Mouse (Mus musculus) left cerebral cortex, postnatal 4 days (tissue): ENCODE measurements at regions not wholly inside any gene's neighbourhood (a gene's known extent, or its start where the extent isn't known, plus 50 kb on each side); places are given as distances from the start of the nearest gene placed in this dataset.
A peak's percentile ranks its signal among the peaks of the same experiment; 100 is the strongest.

ENCODE experiments used
- DNase-seq: peaks from one replicate; pipeline ENCODE4 v3.0.0-alpha.2; 2022
- intact Hi-C: fragments of 180-260 bp; cut with DNase I; formaldehyde crosslinking; loops from one replicate; pipeline ENCODE4 v1.15.1; 2025

DNA sequence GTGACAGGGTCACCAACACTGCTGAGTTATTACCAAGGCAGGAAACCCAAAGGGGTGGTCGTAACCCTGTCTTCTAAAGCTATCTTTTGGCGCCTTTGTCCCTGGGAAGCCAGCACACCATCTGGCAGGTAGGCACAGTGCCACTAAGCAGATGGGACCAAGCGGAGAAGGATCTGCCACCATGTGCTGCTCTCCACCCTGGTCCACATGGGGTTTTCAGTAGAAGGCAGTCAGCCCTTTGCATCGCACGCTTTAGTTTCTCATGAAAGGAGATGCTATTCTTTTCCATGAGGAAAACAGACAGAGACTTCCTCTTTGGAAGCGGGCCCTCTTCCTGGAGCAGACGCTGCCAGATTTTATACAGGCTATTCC, 358.3 kb upstream of the Mmadhc start:
- DNase-seq: peak; percentile 95

DNA sequence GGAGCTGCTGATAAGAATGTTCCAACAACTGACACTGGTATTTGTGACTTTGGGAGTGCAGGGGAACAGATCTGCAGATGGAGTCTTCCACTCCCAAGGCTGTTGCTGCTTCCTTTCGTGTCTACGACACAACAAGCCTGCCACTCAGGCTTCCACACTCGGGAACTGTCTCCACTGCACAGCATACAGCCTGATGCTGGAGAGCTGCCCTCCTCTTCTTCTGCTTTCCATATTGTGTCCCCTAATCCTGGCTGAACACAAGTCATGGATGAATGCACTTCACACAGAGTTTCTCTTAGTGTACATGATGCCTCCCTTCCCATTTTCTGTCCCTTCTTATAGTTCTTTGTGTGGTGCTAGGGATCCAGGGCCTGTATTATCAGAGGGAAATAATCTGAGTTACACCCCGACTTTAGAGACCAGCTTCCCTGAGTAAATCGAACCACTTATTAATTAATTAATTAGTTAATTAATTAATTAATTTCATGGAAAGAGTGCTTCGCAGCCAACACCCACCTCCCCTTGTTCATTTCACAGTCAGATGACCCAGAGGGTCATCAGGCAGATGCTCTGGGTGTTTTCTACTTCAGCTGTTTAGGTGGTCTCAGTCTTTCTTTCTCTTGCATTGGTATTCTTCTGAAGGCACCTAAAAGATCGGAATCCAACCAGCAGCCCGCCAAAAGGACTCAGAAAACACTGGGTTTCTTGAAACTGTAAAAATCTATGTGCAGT, 357.8 kb upstream of the Mmadhc start:
- intact Hi-C loops: no loop called here
- peak; percentile 19 for DNase-seq

More for the DNA sequence above, 358.3 kb upstream of the Mmadhc start:
- intact Hi-C loops: no loop called here

DNA sequence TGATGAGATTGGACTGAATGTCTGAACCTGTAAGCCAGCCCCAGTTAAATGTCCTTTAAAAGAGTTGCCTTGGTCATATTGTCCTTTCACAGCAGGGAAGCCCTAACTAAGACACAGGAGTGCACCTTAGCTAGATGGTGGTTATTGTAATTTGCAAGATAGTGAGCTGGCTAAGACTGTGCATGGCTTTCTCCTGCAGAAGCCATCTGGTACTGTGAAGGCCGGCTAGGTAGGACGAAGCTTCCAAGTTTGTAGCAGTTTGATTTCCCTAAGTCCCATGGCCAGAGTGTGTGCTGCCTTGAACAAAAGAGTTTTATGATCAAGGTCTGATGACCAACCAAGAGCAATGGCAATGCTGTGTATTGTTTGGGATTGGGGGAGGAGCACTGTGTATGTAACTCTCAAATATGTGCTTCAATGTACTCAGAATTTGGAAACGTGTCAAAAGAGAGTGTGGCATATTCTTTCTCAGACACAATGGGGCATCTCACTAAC, 356.6 kb upstream of the Mmadhc start:
- no peak for DNase-seq
- intact Hi-C loops: no loop called here

- DNase-seq: no peak
- intact Hi-C loops: no loop called here
Measured at GRCm38 (mm10) chr2:50649656-50650055, 353.1 kb upstream of the Mmadhc start.

DNA sequence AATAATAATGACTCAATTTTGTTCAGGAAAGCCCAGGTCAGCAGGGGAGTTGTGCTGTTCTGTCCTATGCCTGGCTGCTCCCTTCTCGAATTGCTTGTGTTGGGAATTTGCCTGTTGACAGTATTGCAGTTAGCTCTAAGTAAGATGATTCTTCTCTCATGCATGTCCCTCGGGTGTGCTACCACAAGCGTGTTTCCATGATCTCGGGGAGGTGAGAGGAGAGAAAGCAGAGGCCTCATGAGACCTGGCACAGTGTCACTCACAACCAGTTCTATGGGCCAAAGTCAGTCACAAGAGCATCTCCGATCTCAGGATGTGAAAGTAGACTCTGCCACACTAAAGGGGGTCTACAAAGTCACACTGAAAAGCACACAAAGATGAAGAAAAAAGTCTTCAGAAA, 346.6 kb upstream of the Mmadhc start:
- intact Hi-C loops: no loop called here
- no peak for DNase-seq

DNA sequence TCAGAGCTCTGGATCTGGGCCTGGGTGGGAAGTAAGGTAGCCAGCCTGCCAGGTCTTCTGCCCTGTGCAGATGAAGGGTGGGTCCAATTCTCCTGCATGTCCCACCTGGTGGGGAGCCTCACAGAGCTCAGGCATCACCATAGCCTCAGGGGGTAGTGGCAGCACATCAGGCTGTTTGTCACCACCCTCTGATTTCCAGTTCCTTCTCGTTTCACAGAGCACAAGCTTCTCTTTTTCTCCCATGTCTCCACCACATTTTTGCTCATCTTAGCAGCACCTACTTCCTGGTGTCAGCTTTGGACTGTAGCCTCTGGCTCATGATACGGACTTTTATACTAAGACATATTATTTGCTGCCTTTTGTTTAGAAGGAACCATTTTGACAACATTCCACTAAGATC, 345.6 kb upstream of the Mmadhc start:
- intact Hi-C loops: no loop called here
- DNase-seq: no peak

DNA sequence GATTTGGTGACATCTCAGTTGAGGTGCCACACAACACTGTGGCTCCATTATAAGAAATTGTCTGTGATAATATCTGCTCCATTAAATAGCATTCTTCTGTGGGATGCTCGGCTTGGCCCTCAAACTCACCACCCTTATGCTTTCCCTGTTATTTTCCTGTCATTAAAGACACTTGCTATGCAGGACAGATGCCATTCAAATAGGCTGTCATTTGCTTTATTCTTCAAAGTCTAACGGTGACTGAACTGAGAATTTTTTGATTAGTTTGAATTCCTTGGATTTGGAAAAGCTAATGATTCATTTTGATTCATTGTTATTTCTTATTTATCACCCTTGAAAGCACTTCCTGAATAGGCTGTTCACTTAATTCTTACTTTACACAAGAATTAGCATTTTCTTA, 339.3 kb upstream of the Mmadhc start:
- intact Hi-C loops: no loop called here
- no peak for DNase-seq

DNA sequence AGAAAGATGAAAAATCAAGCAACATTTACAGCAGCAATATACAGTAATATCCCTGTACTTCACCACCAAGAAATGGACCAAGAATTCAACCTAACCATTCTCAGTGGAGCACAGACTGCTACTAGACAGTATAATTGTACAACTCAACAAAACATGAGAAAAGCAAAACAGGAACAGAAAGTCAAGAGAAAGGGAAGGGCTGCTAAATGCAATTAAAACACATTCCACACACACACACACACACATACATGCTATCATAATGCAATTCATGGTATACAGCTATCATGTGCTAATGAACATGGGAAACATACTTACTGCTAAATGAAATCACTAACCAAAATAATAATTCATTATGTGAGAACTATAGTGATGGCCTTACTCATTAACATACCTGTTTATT, 335.2 kb upstream of the Mmadhc start:
- no peak for DNase-seq
- intact Hi-C loops: no loop called here

DNA sequence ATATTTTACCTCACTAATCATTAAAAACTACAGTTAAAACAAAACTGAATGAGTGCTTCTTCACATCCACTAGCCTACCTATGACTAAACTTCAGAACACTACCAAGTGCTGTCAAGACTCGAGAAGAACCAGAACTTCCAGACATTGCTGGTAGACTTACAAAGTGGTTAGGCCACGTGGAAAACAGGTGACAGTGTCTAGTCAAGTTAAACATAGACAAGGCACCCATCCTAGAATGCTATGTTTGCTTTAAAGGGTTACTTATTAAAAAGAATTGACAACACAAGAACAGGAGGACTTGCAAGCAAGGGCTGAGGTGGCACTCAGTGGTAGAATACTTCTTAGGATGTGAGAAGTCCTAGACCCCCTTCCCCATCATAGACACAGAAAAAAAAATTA, 330.9 kb upstream of the Mmadhc start:
- intact Hi-C loops: no loop called here
- DNase-seq: no peak

DNA sequence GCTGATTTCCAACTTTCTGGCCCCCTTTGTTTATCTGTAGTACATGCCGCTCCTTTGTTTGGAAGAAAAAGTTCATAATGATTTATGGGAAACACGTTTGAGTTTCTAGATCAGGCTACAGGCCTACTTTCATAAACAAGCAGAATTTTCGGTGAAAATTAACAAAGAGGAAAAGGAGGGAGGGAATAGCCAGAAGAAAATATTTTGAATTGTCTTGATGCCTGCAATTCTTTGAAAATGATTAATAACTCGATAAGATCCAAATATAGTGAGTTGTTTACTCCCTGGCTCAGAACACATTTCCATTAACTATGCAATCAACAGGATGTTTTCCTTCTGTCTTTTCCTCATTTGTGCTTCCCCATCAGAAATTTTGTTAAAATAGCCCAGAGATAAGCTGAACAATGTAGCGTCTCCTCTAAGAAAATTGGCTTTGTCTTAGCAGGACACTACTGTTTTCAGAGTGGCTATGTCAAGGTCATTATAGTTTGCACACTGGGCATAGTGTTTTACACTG, 328.7 kb upstream of the Mmadhc start:
- DNase-seq: no peak
- intact Hi-C loops: no loop called here

GRCm38 (mm10) chr2:50609086-50609485, 312.5 kb upstream of the Mmadhc start:
- intact Hi-C loops: no loop called here
- peak; percentile 21 for DNase-seq

- intact Hi-C loops: no loop called here
- DNase-seq: peak; percentile 21
Measured at GRCm38 (mm10) chr2:50589195-50589594, 292.6 kb upstream of the Mmadhc start.

- intact Hi-C loops: no loop called here
- DNase-seq: no peak
Measured at GRCm38 (mm10) chr2:50588652-50589051, 292.1 kb upstream of the Mmadhc start.

DNA sequence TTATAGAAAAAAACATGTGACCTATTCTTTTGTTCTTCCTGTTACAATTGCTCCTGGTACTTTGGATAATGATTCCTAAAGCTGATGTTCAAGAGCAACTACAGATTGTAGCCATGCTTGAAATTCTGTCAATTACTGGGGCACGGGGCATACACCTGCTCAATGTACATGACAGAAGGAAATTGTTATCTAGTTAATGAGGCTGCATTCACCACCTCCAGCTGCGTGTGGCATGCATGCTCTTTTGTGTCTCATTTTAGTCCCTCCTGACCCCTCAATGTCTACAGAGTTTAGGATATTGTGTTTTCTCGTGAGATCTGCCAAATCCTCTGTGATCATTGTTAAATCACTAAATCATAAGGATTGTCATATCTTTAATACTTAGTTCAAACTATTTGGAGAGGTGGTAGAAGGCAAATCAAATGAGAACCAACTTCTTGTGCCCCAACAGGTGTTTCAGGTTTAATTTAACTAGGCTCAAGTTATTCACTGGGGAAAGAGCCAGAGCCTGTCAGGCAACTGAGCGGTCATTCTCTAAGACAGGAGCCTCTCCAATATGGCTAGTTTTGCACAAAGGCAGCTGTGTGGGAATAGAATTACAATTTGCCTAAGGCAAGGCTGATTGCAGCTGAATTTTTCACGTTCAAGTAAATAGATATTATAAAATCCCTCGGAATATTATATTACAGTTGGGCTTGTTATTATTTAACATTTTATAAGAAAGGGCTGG, 289.9 kb upstream of the Mmadhc start:
- no peak for DNase-seq
- intact Hi-C loops: no loop called here

DNA sequence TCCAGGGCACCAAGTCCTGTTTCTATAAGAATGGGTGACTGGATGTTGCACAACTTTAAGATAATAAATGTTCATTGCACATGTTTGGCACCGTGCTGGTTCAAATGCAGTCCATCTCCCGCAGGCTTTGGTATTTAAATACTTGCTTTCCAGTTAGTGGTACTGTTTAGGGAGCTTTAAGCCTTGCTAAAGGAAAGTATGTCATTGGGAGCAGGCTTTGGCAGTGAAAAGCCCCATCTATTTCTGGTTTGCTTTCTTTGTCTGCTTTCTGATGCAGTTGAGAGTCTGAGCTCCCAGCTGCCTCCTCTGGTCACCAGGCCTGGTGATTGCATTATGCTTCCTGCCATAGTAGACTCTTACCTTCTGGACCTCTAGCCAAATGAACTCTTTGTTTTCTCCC, 283.0 kb upstream of the Mmadhc start:
- intact Hi-C loops: no loop called here
- DNase-seq: no peak

- no peak for DNase-seq
- intact Hi-C loops: no loop called here
Measured at GRCm38 (mm10) chr2:50578278-50579043, 281.9 kb upstream of the Mmadhc start.

- intact Hi-C loops: no loop called here
- DNase-seq: no peak
Measured at GRCm38 (mm10) chr2:50577736-50578135, 281.1 kb upstream of the Mmadhc start.

DNA sequence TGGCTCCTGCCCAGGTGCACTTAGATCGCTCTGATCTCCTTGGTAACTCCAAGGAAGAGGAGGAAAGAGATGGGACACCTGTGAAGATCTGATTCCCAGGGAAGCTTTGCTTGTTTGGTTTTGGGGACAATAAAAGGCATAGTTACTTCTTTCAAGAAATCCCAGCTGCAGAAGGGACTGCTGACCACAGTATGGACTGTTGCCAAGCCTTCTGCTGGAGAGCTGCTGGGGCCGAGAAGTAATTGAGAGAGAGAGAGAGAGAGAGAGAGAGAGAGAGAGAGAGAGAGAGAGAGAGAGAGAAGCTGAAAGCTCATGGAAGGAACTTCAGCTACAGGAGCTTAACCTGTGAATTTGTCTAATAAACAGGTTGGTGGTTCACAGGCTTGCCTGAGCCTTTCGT, 276.9 kb upstream of the Mmadhc start:
- intact Hi-C loops: no loop called here
- DNase-seq: no peak

DNA sequence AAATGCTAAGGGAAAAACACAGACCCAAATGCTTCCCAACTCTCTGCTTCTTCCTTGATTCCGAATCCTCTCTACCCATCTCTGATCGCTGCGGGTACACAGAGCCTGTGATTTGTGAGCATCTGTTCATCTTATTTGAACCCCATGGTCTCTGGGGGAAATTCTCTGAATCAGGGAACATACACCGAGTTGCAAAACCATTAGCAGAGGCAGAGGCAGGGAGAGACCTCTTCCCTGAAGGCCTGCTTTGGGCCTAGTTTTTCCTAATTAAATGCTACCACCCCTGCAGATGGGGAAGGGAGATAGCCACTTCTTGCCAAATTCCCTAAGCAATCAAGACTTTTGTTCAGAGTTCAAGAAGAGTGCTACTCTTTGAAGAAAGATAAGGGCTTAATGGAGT, 274.4 kb upstream of the Mmadhc start:
- intact Hi-C loops: no loop called here
- DNase-seq: no peak

DNA sequence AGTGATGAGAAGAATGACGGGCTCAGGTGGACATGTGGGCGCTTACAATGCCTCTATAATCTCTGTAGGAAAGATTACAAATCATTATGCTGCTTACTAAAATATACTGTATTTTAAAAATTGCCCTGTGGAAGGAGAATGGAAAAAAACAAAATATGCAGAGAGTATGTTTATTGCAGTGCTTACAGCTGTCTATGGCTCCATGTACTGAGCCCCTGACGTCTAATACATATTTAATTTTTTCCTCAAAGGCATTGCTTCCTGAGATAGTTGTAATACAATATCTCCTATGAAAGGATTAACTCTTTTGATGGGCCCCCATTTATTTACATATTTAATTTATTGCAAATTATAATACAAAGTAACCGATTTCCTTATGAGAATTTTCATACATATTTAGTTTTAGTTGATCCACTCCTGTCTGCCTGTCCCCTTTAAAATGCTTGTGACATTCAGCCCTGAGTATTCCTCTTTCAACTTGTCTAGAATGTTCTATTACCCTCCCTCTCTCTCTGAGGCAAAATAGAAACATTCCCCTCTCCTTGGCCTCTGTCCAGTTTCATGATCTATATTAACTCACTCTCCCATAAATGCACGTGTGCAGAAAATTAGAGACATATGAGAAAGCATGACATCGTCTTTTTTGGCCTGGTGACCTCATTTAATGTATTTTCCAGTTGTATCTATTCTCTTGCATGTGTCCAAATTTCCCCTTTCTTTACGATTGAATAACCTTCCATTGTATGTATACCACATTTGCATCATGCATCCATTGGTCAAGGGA, 273.1 kb upstream of the Mmadhc start:
- intact Hi-C loops: no loop called here
- no peak for DNase-seq
